Mouse (Mus musculus) heart, adult 11 months (tissue): Measurements from ENCODE around the gene Ccdc155.

ENCODE experiments used
- DNase-seq: peaks from one replicate; pipeline ENCODE4 v3.0.0; 2022

The Ccdc155 gene

DNA sequence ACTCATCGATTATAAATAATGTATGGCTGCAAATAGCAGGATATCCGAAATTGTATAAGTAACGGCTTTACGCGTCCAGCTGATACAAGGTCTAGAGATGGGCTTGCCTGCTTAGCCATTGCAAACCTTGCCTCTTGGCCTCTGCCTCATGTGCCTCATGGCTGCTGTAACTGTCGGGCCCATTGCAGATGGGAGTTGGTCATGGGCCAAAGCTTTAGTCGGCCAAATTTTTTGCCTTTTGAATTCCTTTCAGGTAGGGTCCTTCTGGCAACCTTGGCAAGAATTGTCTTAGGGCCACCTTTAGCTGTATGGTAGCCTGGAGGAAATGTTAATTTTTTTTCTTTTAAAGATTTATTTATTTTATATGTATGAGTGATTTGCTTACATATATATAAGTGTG is 20.1 kb upstream of the Ccdc155 start:
- no peak for DNase-seq

DNA sequence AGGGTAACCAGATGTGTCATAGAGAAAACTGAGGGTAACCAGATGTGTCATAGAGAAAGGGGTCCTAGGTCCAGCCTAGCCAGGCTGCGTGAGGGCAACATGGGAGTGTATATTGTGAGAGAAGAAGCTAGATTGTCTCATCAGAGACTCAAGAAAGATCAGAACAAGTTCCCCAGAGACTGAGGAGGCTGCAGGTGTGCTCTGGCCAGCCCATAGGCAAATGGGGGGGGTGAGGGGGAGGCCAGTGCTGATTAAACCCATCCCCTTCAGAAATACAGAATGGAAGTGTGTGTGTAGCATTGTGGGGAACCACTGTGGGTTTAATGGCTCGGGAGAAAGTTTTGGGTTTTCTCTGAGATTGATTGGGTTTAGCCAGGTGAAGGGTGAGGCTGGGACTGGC is 17.0 kb upstream of the Ccdc155 start:
- no peak for DNase-seq

DNA sequence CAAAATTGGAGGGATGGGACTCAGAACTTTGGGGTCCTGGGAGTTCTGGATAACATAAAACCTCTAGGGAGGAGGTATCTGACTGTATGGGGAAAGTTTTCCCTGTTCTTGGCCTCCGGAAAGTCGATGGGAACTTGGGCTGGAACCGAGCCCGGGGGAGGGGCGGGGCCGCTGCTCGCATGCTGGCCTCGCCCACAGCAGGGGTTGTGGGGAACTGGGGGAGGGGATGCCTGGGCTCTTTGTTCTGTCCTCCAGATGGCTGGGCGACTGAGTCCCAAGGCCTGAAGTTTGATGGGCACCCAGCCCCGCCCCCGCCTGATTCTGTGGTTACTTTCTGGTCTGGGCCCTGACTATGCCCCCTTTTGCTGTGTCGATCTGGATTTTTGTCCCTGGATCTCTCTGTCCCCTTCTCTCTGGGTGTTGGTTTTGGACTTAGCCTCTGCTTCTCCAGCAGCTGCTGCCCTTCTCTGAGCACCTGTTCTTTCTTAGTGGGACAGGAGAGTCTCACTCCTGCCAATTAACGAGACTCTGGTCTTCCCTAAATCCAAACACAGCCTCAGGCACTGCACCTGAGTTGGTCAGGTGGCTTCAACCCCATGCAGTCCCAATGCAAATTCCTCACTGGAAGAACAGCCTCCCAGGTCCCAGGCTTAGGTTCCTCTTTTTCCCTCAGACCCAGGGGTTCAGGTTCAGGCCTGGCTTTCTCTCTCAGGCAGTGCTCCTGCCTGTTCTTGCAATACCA is 11.9 kb upstream of the Ccdc155 start:
- DNase-seq: peak; percentile 97

DNA sequence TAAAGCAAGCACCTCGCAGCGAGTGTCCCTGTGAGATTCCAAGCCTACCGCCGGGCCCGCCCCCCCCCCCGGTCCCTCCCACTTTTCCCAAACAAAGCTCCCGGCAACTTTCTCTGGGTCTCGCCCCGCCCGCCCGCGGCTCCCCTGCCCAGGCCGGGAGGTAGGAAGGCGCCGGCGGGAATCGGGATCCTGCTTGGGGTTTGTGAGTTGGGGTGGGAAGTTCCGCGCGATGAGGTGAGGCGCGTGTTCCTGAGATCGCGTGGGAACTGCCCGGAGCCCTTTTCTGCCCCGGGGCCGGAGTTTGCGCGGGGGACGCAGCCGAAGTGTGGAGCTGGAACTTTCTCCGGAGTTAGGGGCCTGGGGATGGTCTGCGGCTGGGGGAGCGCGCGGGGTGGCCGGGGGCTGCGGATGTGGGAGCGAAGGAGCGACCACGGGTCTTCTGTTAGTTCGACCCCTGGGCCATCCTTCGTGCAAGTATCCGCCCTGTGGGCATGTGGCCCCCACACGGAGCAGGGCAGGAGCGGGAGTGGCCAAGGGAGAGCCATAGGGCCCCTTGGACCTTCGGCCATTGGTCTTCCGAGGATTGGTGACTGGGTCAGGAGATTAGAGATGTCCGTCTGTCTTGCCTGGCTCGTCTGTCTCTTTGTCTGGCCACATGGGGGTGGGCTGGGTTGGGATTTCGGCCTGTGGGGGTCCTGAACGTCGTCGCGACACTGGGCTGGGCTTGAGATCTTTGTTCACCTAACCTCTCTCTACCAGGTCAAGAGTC is 11.2 kb upstream of the Ccdc155 start, which contains the start of gene Tead2:
Gene Tead2 (plus strand): TSS at position 81 of the 769 bp plus-strand sequence.
- peak; percentile 96 for DNase-seq

DNA sequence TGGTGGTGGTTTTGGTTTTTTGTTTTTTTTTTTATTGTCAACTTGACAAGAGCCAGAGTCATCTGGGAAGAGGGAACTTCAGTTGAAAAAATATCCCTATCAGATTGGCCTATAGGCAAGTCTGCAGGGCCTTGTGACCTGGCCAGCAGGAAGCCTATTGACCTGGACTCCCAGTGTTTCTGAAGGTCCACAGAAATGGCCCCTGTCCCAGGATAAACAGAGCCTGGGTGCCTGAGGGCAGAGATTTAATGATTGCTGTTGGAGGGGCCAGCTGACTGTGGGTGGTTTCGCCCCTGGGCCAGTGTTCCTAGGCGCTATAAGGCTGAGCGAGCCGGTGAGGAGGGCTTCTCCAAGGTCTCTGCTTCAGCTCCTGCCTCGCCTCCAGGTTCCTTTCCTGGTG is 9.0 kb upstream of the Ccdc155 start:
- no peak for DNase-seq

DNA sequence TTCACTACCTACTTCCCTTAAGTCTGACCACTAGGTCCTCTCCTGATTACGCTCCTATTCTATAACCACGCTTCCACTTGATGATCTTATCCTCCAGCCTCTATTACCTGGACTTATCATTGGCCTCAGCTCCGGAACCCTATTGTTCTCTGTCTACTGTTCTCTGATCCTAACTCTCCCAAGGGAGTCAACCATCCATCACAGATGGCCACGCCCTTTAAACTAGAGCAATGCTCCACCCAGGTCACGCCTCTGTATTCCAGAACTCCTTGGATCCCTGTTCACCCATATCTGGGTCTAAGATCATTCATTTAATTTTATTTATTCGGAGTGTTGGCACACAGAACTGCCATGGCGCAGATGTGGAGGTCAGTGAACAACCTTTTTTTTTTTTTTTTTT is 7.7 kb upstream of the Ccdc155 start:
- no peak for DNase-seq

DNA sequence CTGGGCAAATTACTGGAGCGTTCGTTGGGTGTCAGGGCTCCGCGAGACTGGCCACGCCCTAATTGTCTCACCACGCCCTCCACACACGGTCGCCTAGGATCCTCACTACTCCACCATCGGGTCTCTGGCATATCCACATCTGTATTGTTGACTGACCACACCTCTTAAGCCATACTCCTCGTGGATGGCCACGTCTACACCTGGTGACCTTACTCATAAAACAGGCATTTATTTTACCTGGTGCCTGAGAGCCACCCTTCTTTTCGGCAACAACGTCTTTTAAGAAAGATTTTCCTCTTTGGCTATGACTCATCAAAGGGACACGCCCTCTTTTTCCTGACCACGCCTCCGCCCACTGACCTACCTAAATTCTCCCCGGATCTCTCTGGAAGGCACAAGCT is 7.2 kb upstream of the Ccdc155 start, which contains the start of gene Dkkl1:
Gene Dkkl1 (minus strand): TSS at position 297 of the 401 bp plus-strand sequence.
- no peak for DNase-seq

DNA sequence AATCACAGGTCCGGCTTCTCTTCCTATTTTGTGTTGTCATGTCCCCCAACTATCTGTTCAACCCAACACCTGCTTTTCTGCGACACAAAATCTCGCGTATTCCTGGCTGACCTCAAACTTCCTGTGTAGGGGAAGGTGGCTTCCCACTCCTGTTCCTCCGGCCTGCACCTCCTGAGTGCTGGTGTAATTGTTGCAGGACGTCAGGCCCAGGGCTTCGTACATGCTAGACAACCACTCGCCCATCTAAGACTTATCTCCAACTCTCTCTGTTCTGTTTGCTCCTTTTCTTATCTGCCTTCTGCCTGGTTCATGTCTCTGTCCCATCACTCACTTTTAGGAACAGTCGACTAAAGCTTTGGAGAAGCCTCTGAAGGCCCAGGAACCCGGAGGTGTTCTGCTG is 6.4 kb upstream of the Ccdc155 start:
- DNase-seq: no peak

DNA sequence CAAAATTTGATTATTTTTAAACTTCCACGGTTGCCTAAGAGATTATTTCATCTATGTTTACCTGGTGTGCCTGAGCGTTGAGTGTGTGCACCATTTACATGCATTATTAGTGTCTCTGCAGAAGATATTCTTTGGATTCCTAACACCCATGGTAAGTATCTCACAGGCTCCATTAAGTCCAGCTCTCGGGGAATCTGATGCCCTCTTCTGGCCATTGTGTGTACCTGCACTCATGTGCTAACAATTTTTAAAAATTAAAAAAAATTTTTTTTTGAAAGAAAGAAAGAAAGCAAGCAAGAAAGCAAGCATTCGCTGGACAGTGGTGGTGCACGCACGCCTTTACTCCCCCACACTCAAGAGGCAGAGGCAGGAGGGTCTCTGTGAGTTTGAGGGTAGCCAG is 3.6 kb upstream of the Ccdc155 start:
- no peak for DNase-seq

DNA sequence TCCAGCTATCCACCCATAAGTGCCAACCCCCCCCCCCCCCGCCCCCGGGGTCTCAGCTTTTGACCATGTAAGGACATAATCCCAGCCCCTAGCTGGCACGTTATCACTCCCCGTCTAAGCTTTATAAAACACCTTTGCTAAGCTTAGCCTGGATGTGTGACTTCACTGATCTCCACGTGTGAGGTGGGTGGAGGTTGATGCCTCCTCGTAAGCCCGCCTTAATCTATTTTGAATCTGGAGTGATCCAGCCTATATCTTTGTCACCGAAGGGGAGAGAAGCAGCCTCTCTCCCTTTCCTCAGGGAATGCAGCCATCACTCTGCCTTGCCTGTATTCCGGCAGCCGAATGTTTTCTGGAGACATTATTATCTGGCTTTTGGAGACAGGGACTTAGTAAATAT is 2.0 kb downstream of the Ccdc155 start:
- no peak for DNase-seq

DNA sequence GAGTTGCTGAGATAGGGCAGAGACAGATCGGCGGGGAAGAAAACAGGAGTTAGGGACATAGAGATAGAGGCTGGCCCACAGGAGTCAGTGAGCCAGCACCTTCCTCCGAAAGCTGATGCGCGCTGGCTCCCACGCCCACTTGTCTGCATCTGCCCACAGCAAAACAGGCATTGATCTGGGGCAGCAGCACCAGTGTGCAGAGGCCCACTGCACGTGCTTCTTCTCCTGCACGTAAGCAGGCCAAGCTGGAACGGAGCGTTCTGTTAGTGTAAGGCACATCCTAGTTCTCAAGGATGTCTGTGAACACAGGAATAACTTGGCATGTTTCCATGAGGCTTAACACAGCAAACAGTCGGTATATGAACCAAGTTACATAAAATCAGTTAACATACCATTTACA is 5.7 kb downstream of the Ccdc155 start:
- no peak for DNase-seq

DNA sequence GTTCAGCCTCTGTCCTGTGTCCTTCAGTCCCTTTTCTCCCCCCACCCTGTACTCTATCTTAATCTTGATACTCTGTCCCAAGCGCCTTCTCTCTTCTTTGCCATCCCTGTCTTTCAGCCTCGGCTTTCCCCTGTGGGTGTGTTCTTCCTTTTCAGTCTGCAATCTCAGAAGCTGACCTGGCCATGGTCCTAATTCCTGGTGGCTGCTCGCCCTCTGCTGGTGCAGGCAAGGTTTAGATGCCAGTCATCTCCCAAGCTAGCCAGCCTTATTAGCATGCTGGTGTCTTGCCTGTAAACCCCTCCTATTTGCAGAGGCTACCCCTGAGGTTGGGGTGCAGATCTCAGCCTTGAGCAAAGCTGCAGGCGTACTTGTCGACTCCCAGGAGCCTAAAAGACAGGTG is 6.3 kb downstream of the Ccdc155 start:
- peak; percentile 94 for DNase-seq

DNA sequence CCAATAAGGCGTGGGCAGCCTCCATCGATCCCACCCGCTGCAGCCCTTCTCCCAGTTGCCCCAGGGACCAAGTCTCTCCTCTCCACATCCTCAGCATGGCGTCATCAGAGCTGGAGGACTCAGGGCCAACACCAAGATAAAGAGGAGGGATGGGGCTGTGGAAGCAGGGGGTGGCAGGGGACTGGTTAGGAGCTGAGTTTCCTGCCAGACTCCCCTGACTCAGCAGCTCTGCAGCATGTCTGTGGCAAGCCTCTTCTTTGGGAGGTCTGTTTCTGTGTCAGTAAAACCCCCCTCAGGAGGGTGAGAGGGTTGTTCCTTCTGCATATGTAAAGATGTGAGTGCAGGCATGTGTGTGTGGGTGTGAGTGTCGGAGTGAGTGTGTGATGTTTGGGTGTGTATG is 7.7 kb downstream of the Ccdc155 start:
- DNase-seq: no peak

DNA sequence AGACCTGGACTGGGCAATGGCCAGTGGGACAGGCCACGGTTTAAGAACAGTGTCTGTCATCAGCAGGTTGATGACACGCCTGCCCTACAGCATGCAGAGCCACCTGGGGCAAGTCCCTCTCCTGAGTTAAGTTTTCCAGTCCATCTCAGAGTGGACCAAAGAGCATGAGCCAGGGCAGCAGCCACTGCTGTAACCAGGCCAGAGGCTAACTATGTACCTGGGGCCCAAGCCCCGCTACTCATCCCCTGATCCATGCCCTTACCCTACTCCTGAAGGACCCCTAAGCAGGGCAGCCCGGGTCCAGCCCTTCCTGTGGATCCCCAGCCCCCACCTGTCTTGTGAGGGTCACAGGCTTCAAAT is 8.5 kb downstream of the Ccdc155 start:
- DNase-seq: no peak

DNA sequence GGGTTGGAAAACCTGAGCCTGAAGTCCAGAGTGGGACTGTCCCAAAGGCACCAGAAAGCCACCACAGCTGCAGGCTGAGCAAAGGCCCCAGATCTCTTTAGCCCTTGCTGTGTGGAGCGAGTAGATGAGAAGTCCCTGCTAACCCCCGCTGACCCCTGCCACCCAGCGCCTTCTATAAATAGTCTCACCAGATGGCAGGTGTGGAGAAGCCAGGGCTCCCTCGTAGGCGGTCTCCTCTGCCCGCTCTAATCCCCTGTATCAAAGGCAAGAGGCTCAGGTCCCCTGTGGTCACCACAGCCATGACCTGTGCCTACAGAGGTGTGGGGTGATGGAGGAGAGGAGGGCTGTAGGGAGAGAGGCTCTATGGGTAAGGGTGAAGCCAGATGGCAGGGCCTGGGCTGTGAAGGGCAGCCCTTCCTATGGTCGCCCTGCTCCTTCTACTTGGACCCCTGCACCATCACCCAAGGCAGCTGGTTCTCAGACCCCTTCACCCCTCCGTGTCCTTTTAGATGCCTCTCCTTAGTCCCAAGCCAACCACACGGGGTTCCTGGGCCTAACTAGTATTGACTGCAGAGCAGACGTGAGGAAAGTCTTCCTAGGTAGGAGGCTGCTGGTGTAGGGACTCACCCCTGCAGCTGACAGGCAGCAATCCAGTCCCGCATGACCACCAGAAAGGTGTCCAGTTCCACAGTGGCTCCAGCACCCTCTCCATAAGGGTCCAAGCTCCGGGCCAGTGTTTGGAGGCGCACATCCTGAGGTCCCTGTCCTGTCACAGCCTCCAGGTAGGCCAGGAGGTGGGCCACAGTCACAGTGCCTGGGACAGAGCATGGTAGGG is 9.1 kb downstream of the Ccdc155 start:
- DNase-seq: no peak

DNA sequence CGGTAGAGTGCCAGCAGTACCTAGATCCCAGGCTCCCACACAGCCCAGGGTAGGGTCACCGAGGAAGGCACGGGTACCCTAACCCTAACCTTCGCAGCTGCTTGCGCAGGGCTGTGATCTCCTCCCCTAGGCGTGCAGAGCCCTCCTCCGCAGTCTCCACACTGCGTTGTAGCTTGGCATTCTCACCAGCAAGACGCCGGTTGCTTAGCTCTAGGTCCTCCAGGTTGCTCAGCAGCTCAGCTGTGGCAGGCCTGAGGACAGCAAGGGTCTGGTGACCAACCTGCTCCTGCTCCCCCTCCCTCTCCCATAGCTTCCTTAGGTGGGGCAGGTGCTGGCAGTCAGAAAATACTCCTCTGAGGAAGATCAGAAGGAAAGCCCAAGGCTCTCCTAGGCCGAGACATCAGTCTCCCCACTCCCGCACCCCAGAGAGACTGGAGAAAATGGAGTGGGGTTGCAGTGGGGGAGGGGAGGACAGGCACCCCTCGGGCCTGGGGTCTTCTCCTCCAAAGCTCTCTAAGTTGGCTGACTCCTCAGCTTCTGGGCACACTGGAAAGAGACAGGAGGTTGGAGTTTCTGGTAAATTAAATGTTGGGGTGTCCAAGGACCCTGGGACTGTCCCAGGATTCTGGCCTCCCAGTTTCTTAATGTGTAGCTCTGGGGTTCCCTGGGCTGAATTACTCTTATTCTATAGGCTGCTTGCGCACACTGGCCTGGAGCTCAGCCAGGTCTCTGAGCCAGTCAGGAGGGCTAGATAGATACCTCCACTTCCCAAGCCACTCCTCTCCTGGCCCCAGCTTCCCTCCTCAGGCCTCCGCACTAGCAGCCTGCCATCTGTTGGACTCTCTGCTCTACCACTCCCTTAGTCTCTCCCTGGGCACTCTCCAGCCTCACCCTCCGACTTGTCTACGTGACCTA is 10.6 kb downstream of the Ccdc155 start:
- DNase-seq: no peak

DNA sequence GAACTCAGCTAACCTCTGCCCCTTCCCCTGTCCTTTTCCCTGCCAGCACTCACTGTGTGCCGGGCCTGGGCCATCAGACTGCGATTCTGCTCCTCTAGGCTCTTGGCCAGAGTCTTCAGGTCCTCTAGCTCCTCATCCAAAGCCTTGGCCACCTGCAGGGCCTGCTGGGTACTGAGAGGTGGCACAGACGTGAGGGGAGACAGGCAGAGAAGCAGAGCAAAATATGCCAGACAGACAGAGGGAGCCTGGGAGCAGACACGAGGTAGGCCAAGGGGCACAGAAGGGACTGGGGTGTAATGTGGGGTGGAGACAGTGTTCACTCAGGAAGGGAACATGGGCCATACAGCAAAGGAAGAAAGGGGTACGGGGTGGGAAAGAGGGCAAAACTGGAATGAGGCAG is 11.3 kb downstream of the Ccdc155 start:
- DNase-seq: no peak

DNA sequence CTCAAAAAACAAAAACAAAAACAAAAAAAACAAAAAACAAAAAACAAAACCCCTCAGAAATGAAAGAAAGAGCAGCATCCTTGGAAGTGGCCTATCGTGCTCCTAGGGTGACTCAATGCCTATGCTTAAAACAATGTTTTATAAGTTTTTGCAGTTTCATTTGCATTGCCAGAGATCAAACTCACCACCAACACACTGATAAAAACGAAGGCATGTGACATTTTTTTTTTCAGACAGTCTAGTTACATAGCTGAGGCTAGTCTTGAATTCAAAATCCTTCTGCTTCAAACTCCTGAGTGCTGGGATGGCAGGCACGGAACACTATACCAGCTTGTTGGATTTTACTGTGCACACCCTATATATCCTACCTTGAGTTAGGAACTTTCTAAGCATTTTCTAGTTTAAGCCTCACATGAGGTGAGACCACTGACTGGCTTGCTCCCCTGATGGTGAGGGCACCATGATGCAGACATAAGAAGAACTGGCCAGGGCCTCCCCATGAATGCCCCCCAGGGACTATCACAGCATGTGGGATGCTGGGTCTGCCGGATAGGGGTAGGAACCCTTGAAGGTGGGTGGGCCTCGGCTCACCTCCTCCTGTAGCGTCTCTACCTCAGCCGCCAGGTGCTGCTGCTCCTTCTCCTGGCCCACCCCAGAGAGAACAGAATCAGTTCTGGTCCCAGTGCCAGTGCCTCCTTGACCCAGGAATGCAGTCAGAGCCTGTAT is 11.9 kb downstream of the Ccdc155 start:
- DNase-seq: no peak

DNA sequence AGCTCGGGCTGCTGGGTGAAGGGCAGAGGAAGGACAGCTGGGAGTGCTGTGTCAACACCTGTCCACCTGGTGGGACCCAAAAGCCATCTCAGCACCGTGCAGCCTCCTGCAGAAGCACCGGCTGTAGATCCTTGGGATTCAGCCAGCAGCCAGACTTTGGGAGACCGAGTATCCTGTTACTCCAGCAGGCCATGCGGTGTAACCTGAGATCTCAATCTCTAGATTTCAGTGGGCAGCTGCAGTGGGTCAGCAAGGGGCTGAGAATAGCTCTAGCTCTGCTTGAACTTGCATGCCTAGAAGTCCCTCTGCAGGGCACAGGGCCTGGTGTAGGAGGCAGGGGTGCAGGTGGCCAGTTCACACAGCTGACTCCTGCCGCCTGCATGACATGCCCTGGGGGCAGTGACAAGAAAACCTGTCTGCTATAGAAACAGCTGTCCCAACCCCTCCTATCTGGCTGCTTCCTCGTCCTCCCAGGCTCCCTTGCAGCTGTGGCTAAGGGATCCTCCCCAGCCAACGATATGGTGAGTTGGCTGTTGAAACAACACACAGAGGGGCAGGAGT is 12.8 kb downstream of the Ccdc155 start:
- DNase-seq: no peak

DNA sequence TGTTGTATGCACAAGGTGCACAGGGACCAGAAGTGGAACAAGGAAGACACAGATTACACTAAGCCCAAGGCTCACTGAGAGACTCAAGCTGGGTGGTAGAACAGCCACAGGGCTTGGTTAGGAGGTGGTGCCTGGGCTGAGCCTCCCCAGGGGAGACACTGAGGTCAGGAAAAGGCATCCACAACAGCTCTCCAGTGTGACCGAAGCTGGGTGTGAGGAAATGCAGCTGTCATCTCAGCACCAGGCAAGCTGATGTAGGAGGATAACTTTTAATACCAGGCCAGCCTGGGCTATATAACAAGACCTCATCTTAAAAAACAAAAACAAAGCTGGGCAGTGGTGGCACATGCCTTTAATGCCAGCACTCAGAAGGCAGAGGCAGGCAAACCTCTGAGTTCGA is 13.5 kb downstream of the Ccdc155 start:
- no peak for DNase-seq

DNA sequence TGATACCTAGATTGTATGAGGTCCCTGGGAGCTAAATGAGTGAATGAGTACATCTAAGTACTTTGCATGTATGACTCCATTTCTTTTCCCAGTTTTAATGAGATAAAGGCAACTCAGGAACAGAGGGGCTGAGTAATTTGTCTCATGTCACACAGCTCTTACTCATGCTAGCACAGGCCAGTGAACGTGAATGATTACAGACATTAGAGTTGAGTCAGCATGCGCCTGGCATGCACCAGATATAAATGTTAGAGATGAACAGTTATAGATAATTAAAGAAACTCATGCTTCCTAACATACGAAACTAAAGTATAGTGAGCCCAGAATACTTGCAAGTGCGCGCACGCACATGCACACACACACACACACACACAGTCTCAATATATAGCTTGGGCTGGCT is 14.5 kb downstream of the Ccdc155 start:
- no peak for DNase-seq
